Comparison of ENCODE assay signal across 8 mouse cellular contexts in the genomic region with DNA sequence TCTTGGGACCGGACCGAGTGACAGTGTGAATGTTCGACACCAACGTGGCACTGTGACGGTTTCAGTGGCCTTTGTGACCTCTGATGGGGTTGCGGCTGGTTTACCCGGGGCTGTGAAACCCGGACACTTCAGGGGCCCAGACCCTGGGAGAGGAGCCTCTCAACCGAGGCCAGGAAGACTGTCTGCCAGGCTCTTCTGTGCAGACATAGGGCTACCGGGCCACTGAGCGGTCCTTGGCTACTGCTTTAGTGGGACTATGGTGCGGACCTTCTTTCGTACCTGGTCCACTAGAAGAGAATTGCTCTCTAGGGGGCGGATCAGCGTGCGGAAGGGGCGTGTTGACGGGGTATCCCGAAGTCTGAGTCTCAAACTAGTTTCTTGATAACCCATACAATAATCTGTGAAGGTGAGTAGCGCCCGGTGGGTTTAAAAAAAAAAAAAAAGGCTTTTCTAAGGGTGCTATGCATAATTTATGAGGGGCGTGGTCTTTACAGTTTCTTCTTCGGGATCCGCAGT. TPM values are rescaled to one million over a fixed set of nuclear protein-coding genes. Genes with fewer than 3 reads are reported as not detected.
A peak's percentile ranks its signal among the peaks of the same experiment; 100 is the strongest.
DNase-seq lines count a peak whose midpoint lies in the region; ATAC-seq and TF ChIP-seq lines count a peak whose summit lies in the region.

No protein-coding gene starts in this region.

- H3K4me3 ChIP-seq in lung, embryonic 15.5 days: peak overlapping the region; percentile 53
- peak overlapping the region; percentile 64 for H3K4me3 ChIP-seq in heart, embryonic 16.5 days (ENCODE audit: low read length)
- peak overlapping the region; percentile 48 for H3K4me3 ChIP-seq in limb, embryonic 14.5 days (replicated peaks; ENCODE audit: low read length)

- no peaks in the 10 kb centered on the region for H3K9me3 ChIP-seq in lung, embryonic 15.5 days
- no peaks in the 10 kb centered on the region for H3K9me3 ChIP-seq in heart, embryonic 16.5 days (replicated peaks; ENCODE audit: control insufficient read depth, low read length)
- H3K9me3 ChIP-seq in limb, embryonic 14.5 days (ENCODE audit: control insufficient read depth, low read length): no peaks in the 10 kb centered on the region

- peak overlapping the region; percentile 63; the same call in 1 of the 2 replicates for H3K27ac ChIP-seq in lung, embryonic 15.5 days
- peak overlapping the region; percentile 78 for H3K27ac ChIP-seq in heart, embryonic 16.5 days (ENCODE audit: low read length)
- 0 out of 2 replicates have a peak overlapping the region, but pooled peaks have one; percentile 38 for H3K27ac ChIP-seq in limb, embryonic 14.5 days (replicated peaks; ENCODE audit: low read depth, low read length)

- no peaks in the 10 kb centered on the region for H3K36me3 ChIP-seq in lung, embryonic 15.5 days
- no peaks in the 10 kb centered on the region for H3K36me3 ChIP-seq in heart, embryonic 16.5 days (ENCODE audit: control insufficient read depth, insufficient read depth)
- no peaks in the 10 kb centered on the region for H3K36me3 ChIP-seq in limb, embryonic 14.5 days (ENCODE audit: control insufficient read depth, insufficient read depth, low read length)

- ATAC-seq in lung, embryonic 15.5 days (ENCODE audit: borderline replicate concordance, extremely low read depth, low FRiP score, low TSS enrichment): peak; percentile 9; the same call in 1 of the 2 replicates
- no peak for ATAC-seq in heart, embryonic 16.5 days (replicated peaks; ENCODE audit: extremely low read depth, insufficient read depth, low FRiP score)
- ATAC-seq in limb, embryonic 14.5 days (ENCODE audit: low FRiP score, low read depth): no peak

- no peaks in the 10 kb centered on the region for H3K4me1 ChIP-seq in lung, embryonic 15.5 days
- H3K4me1 ChIP-seq in heart, embryonic 16.5 days (ENCODE audit: control insufficient read depth, insufficient read depth, low read length): no peaks in the 10 kb centered on the region
- no peaks in the 10 kb centered on the region for H3K4me1 ChIP-seq in limb, embryonic 14.5 days (ENCODE audit: control insufficient read depth, insufficient read depth, low read length)

- TF ChIP-seq POLR2A in limb, embryonic 14.5 days (IDR thresholded peaks at IDR 0.05; ENCODE audit: borderline replicate concordance, extremely low read depth, insufficient read depth, insufficient read length): no peak

- 14% methylated on average over 24 of the region's 24 CpGs for WGBS in lung, embryonic 15.5 days
- WGBS in heart, embryonic 16.5 days: 11% methylated on average over 24 of the region's 24 CpGs
- WGBS in limb, embryonic 14.5 days: 20% methylated on average over 24 of the region's 24 CpGs

- peak overlapping the region; percentile 49 for H3K9ac ChIP-seq in lung, embryonic 15.5 days
- H3K9ac ChIP-seq in heart, embryonic 16.5 days (ENCODE audit: low read length): peak overlapping the region; percentile 73
- H3K9ac ChIP-seq in limb, embryonic 14.5 days (ENCODE audit: low read depth, low read length, severe bottlenecking): peak overlapping the region; percentile 60

- DNase-seq in lung, postnatal 36 days: no peak
- peak; percentile 28 for DNase-seq in cerebellum, adult 9-11 months
- no peak for DNase-seq in limb, embryonic 14.5 days (ENCODE audit: low spot score)
- peak; percentile 24 for DNase-seq in neural tube, embryonic 10.5 days (ENCODE audit: extremely low spot score, low spot score)
- DNase-seq in right cerebral cortex, postnatal 25 days: no peak
- no peak for DNase-seq in adipocyte (ENCODE audit: low spot score)

- peak overlapping the region; percentile 79 for H3K4me2 ChIP-seq in lung, embryonic 15.5 days
- H3K4me2 ChIP-seq in heart, embryonic 16.5 days (ENCODE audit: low read depth, low read length): peak overlapping the region; percentile 82
- H3K4me2 ChIP-seq in limb, embryonic 14.5 days (replicated peaks; ENCODE audit: low read depth, low read length, severe bottlenecking): peak overlapping the region; percentile 64

- no peaks in the 10 kb centered on the region for H3K27me3 ChIP-seq in lung, embryonic 15.5 days
- no peaks in the 10 kb centered on the region for H3K27me3 ChIP-seq in heart, embryonic 16.5 days (ENCODE audit: control insufficient read depth, insufficient read depth, low read length)
- H3K27me3 ChIP-seq in limb, embryonic 14.5 days (ENCODE audit: control insufficient read depth, insufficient read depth, low read length): no peaks in the 10 kb centered on the region

RNA-seq across cellular contexts. Expression of a gene that starts 0.8 kb away (rescaled TPM):
- 203 and 207 TPM in 2 replicates for polyA plus RNA-seq in lung, embryonic 15.5 days (2015; fragmentation: Nextera tagmentation; extraction: Ambion mirVana)
- 164 and 172 TPM in 2 replicates for polyA plus RNA-seq in heart, embryonic 16.5 days (2015; fragmentation: Nextera tagmentation; extraction: Ambion mirVana)
- polyA plus RNA-seq in limb, embryonic 14.5 days (2012; rRNA removed): 246 and 331 TPM in 2 replicates
- polyA plus RNA-seq in limb, embryonic 14.5 days (2014; fragmentation: Nextera tagmentation; extraction: Ambion mirVana): 181 and 183 TPM in 2 replicates

RNA-seq across cellular contexts. Expression of a gene that starts 28.8 kb away (rescaled TPM):
- 109 and 113 TPM in 2 replicates for polyA plus RNA-seq in lung, embryonic 15.5 days (2015; fragmentation: Nextera tagmentation; extraction: Ambion mirVana)
- polyA plus RNA-seq in heart, embryonic 16.5 days (2015; fragmentation: Nextera tagmentation; extraction: Ambion mirVana): 112 and 118 TPM in 2 replicates
- polyA plus RNA-seq in limb, embryonic 14.5 days (2012; rRNA removed): 256 and 298 TPM in 2 replicates
- 102 and 109 TPM in 2 replicates for polyA plus RNA-seq in limb, embryonic 14.5 days (2014; fragmentation: Nextera tagmentation; extraction: Ambion mirVana)

RNA-seq across cellular contexts. Expression of a gene that starts 41.5 kb away (rescaled TPM):
- polyA plus RNA-seq in lung, embryonic 15.5 days (2015; fragmentation: Nextera tagmentation; extraction: Ambion mirVana): 232 and 245 TPM in 2 replicates
- 430 and 467 TPM in 2 replicates for polyA plus RNA-seq in heart, embryonic 16.5 days (2015; fragmentation: Nextera tagmentation; extraction: Ambion mirVana)
- polyA plus RNA-seq in limb, embryonic 14.5 days (2012; rRNA removed): 133 and 173 TPM in 2 replicates
- 249 and 262 TPM in 2 replicates for polyA plus RNA-seq in limb, embryonic 14.5 days (2014; fragmentation: Nextera tagmentation; extraction: Ambion mirVana)

RNA-seq across cellular contexts. Expression of a gene that starts 41.6 kb away (rescaled TPM):
- 71.8 and 76.9 TPM in 2 replicates for polyA plus RNA-seq in lung, embryonic 15.5 days (2015; fragmentation: Nextera tagmentation; extraction: Ambion mirVana)
- polyA plus RNA-seq in heart, embryonic 16.5 days (2015; fragmentation: Nextera tagmentation; extraction: Ambion mirVana): 43.9 and 47.0 TPM in 2 replicates
- polyA plus RNA-seq in limb, embryonic 14.5 days (2012; rRNA removed): 73.6 and 86.5 TPM in 2 replicates
- 51.7 and 56.8 TPM in 2 replicates for polyA plus RNA-seq in limb, embryonic 14.5 days (2014; fragmentation: Nextera tagmentation; extraction: Ambion mirVana)

RNA-seq across cellular contexts. Expression of a gene that starts 44.8 kb away (rescaled TPM):
- polyA plus RNA-seq in lung, embryonic 15.5 days (2015; fragmentation: Nextera tagmentation; extraction: Ambion mirVana): 38.1 and 38.7 TPM in 2 replicates
- polyA plus RNA-seq in heart, embryonic 16.5 days (2015; fragmentation: Nextera tagmentation; extraction: Ambion mirVana): 35.0 and 35.2 TPM in 2 replicates
- polyA plus RNA-seq in limb, embryonic 14.5 days (2012; rRNA removed): 78.3 and 87.0 TPM in 2 replicates
- polyA plus RNA-seq in limb, embryonic 14.5 days (2014; fragmentation: Nextera tagmentation; extraction: Ambion mirVana): 43.5 and 49.7 TPM in 2 replicates

Comparison
In these comparisons a context has a peak if more than half of its experiments do, and no peak if none do; other contexts are left out.
1. DNase-seq: peak in cerebellum, adult 9-11 months (single experiment) and neural tube, embryonic 10.5 days (single experiment); none in lung, postnatal 36 days (single experiment), limb, embryonic 14.5 days (single experiment), right cerebral cortex, postnatal 25 days (single experiment) and adipocyte (single experiment).
2. Peak in every context shown above with its lines, with median percentiles within 50 percentile points of each other: H3K27ac ChIP-seq, H3K4me2 ChIP-seq, H3K4me3 ChIP-seq and H3K9ac ChIP-seq.